Mouse (Mus musculus) G1E (cell line): ENCODE data around the gene Myh14. TPM values are rescaled to one million over a fixed set of nuclear protein-coding genes. Genes with fewer than 3 reads are reported as not detected.

ENCODE experiments used
- ATAC-seq: 2 replicates; pipeline ENCODE4 v1.8.0; 2016; ENCODE audit warnings: mild to moderate bottlenecking; ENCODE audit not compliant: insufficient number of reproducible peaks, poor library complexity, low FRiP score, severe bottlenecking; ENCODE audit errors: extremely low read depth
- DNase-seq: peaks from one replicate; pipeline ENCODE4 v3.0.0; 2012; ENCODE audit warnings: low spot score
- H3K27me3 ChIP-seq: 2 replicates; pipeline ENCODE4 v1.6.1; 2012; ENCODE audit warnings: mild to moderate bottlenecking, low read length, inconsistent platforms; ENCODE audit not compliant: insufficient read depth
- H3K36me3 ChIP-seq: replicated peaks from 2 replicates; pipeline ENCODE3; 2012; ENCODE audit warnings: mild to moderate bottlenecking, inconsistent platforms
- H3K4me1 ChIP-seq: 2 replicates; pipeline ENCODE4 v1.6.1; 2012; ENCODE audit warnings: low read depth, low read length, inconsistent platforms, mixed read lengths; ENCODE audit not compliant: insufficient read depth
- H3K4me3 ChIP-seq: 2 replicates; pipeline ENCODE4 v1.5.1; 2012; ENCODE audit warnings: low read depth, mild to moderate bottlenecking, inconsistent platforms, low read length, moderate library complexity, mixed read lengths
- H3K9me3 ChIP-seq: replicated peaks from 2 replicates; pipeline ENCODE4 v1.6.1; 2012; ENCODE audit warnings: inconsistent platforms
- CTCF ChIP-seq: IDR thresholded peaks from 2 replicates; pipeline ENCODE4 v1.5.1; 2012; ENCODE audit warnings: low read depth, low read length, inconsistent platforms, mixed read lengths
- GATA1 ChIP-seq: IDR thresholded peaks from 2 replicates; pipeline ENCODE4 v1.6.1; 2012; ENCODE audit warnings: borderline replicate concordance, low read length, inconsistent platforms, mixed read lengths
- GATA2 ChIP-seq: IDR thresholded peaks from 2 replicates; pipeline ENCODE4 v1.6.1; 2012; ENCODE audit warnings: low read depth, low read length, inconsistent platforms, borderline replicate concordance
- POLR2AphosphoS5 ChIP-seq: IDR thresholded peaks from 2 replicates; pipeline ENCODE4 v1.6.1; 2012; ENCODE audit warnings: low read depth, low read length, inconsistent platforms; ENCODE audit not compliant: insufficient replicate concordance
- TAL1 ChIP-seq: conservative IDR thresholded peaks from 2 replicates; pipeline ENCODE4 v1.6.1; 2012; ENCODE audit warnings: low read depth, low read length, inconsistent platforms, mixed read lengths
- polyA plus RNA-seq: library from polyadenylated mRNA; stranded (reverse); fragments of >175 nt; gene quantifications from 2 replicates; pipeline ENCODE4 v1.2.3, GENCODE M21; 2012
- total RNA-seq, 2 experiments: library from RNA; stranded (forward) in 1 of 2; stranded (reverse) in 1 of 2; fragments of 200-1000 nt in 1 of 2; fragments of >200 nt in 1 of 2; fragmentation: Nextera tagmentation in 1 of 2; gene quantifications; 2 replicates each; pipeline ENCODE4 v1.2.3; 2014 to 2017

The Myh14 gene
- total and polyA plus RNA-seq, 3 experiments = not detected

GRCm38 (mm10) chr7:44630437-44630836, 40.2 kb downstream of the Myh14 start:
- ATAC-seq (no peak), DNase-seq (no peak)
- Histone ChIP-seq H3K4me3 (no peak overlapping the region), H3K27me3 (no peaks in the 10 kb centered on the region; the same call in 1 of the 2 replicates), H3K4me1 (no peaks in the 10 kb centered on the region), H3K9me3 (no peaks in the 10 kb centered on the region), H3K36me3 (no peaks in the 10 kb centered on the region)
- TF ChIP-seq TAL1 (no peak), GATA2 (no peak), GATA1 (no peak), CTCF (no peak), POLR2AphosphoS5 (no peak)

DNA sequence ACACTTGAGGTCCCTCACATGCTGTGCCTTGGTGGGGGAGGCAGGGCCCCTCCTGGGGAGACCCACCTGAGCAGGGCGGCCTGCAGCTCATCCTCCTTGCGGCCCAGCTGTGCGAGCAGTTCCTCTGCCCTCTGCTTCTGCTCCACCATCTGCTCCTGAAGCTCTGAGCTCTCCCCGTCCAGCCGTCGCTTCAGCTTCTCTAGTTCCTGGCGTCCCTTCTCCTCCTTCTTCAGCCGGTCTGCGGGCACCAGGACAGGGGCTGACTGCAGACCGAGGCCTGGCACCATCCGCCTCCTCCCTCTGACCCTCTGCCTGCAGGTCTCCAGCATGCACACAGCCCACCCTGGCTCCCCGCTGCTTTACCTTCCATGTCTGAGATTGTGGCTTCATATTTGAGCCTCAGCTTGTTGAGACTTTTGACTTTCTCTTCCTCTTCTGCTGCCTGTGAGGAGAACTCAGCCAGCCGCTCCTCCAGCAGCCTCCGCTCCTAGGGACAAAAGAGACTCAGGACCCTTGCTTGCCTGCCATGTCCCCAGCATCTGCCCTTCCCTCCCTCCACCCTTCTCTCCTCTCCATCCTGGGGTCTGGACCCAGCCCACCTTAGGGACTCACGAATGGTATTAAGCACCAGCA, 42.1 kb downstream of the Myh14 start:
- H3K4me1 ChIP-seq = no peaks in the 10 kb centered on the region
- ATAC-seq (no peak), DNase-seq (no peak)
- H3K36me3 ChIP-seq = no peaks in the 10 kb centered on the region
- H3K9me3 ChIP-seq = no peaks in the 10 kb centered on the region
- no peak overlapping the region for H3K4me3 ChIP-seq
- H3K27me3 ChIP-seq = no peaks in the 10 kb centered on the region; the same call in 1 of the 2 replicates
- no peak for TF ChIP-seq GATA2
- no peak for TF ChIP-seq POLR2AphosphoS5
- no peak for TF ChIP-seq TAL1
- no peak for TF ChIP-seq CTCF
- no peak for TF ChIP-seq GATA1

DNA sequence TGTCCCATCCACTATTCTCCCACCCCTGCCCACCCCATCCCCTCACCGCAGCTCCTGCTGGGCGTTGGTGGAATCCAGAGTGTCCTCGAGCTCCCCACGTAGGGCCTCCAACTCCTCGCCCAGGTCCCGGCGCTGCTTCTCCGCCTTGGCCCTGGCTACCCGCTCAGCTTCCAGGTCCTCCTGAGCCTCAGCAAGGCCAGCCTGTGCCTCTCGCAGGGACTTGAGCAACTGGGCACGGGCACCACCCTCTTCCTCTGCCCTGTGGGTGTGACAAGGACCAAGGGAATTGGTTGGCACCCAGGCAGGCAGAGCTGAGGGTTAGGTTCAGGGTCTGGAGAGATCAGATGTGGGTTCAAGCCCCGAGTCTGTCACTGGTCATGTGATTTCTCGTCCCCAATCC, 43.7 kb downstream of the Myh14 start:
- Histone ChIP-seq H3K27me3 (no peaks in the 10 kb centered on the region), H3K36me3 (no peaks in the 10 kb centered on the region), H3K9me3 (no peaks in the 10 kb centered on the region), H3K4me1 (no peaks in the 10 kb centered on the region), H3K4me3 (no peak overlapping the region)
- TF ChIP-seq TAL1 (no peak), GATA1 (no peak), GATA2 (no peak), POLR2AphosphoS5 (no peak), CTCF (no peak)
- DNase-seq = no peak
- ATAC-seq = no peak

GRCm38 (mm10) chr7:44626068-44626385, 44.6 kb downstream of the Myh14 start:
- H3K27me3 ChIP-seq = no peaks in the 10 kb centered on the region
- no peak for DNase-seq
- no peak overlapping the region for H3K4me3 ChIP-seq
- H3K9me3 ChIP-seq = peaks cover 3% of the 10 kb centered on the region
- H3K4me1 ChIP-seq = no peaks in the 10 kb centered on the region
- TF ChIP-seq GATA2 (no peak), GATA1 (no peak), POLR2AphosphoS5 (no peak), CTCF (no peak), TAL1 (no peak)
- ATAC-seq = no peak
- H3K36me3 ChIP-seq = no peaks in the 10 kb centered on the region

GRCm38 (mm10) chr7:44625241-44626067, 45.2 kb downstream of the Myh14 start:
- no peaks in the 10 kb centered on the region for H3K27me3 ChIP-seq
- H3K9me3 ChIP-seq = peaks cover 3% of the 10 kb centered on the region
- H3K36me3 ChIP-seq = no peaks in the 10 kb centered on the region
- H3K4me1 ChIP-seq = no peaks in the 10 kb centered on the region
- H3K4me3 ChIP-seq = no peak overlapping the region
- ATAC-seq (no peak), DNase-seq (no peak)
- TF ChIP-seq POLR2AphosphoS5 (no peak), GATA1 (no peak), TAL1 (no peak), GATA2 (no peak), CTCF (no peak)

- DNase-seq (no peak), ATAC-seq (no peak)
- TF ChIP-seq CTCF (no peak), GATA2 (no peak), GATA1 (no peak)
- Histone ChIP-seq H3K27me3 (no peaks in the 10 kb centered on the region), H3K36me3 (no peaks in the 10 kb centered on the region), H3K9me3 (peaks cover 3% of the 10 kb centered on the region), H3K4me3 (no peak overlapping the region), H3K4me1 (no peaks in the 10 kb centered on the region)
These were observed 45.8 kb downstream of the Myh14 start for GRCm38 (mm10) chr7:44624828-44625227.
